Mouse (Mus musculus) cerebellum, postnatal 10 days (tissue): Measurements from ENCODE around the gene Myo1f.
"Not testable (repeated sequence)": the region's sequence is repeated elsewhere in the genome, so short reads cannot be mapped to it uniquely, and the experiment has no call there.

Experiments
- DNase-seq, 2 experiments: peaks; one replicate each; pipeline ENCODE4 v3.0.0; 2021; ENCODE audit warnings: mixed read lengths in 2 of 2

The Myo1f gene

GRCm38 (mm10) chr17:33586011-33586410 is 30.5 kb downstream of the Myo1f start:
- DNase-seq = no peak

GRCm38 (mm10) chr17:33597271-33597670 is 41.8 kb downstream of the Myo1f start:
- DNase-seq = no peak

GRCm38 (mm10) chr17:33598506-33598905 is 43.0 kb downstream of the Myo1f start:
- no peak for DNase-seq

- peak in 1 of 2 experiments; percentile 6 for DNase-seq
Observed at GRCm38 (mm10) chr17:33599836-33600475, 44.4 kb downstream of the Myo1f start.

- DNase-seq = no peak
Observed at GRCm38 (mm10) chr17:33600831-33601230, 45.3 kb downstream of the Myo1f start.

GRCm38 (mm10) chr17:33601947-33602346 is 46.4 kb downstream of the Myo1f start:
- no peak for DNase-seq

- DNase-seq = no peak
Observed at GRCm38 (mm10) chr17:33607273-33607672, 51.8 kb downstream of the Myo1f start.

GRCm38 (mm10) chr17:33610548-33610947 is 55.0 kb downstream of the Myo1f start:
- no peak for DNase-seq

- not testable (repeated sequence) for DNase-seq
Observed at GRCm38 (mm10) chr17:33613726-33614125, 58.2 kb downstream of the Myo1f start.

- no peak for DNase-seq
Observed at GRCm38 (mm10) chr17:33627281-33627680, 71.8 kb downstream of the Myo1f start.

GRCm38 (mm10) chr17:33628621-33629486 is 73.3 kb downstream of the Myo1f start, which contains the start of gene Zfp414:
Gene Zfp414 (plus strand): TSS chr17:33629090.
- peak; percentile 95 for DNase-seq

GRCm38 (mm10) chr17:33629487-33630125 is 74.1 kb downstream of the Myo1f start:
- DNase-seq = peak; percentile 25 to 36

- peak in 1 of 2 experiments; percentile 30 for DNase-seq
Observed at GRCm38 (mm10) chr17:33630171-33630895, 74.8 kb downstream of the Myo1f start.

- DNase-seq = peak; percentile 35 to 51
Observed at GRCm38 (mm10) chr17:33631236-33631635, 75.7 kb downstream of the Myo1f start.

- DNase-seq = peak; percentile 97 to 98
Observed at GRCm38 (mm10) chr17:33631796-33632195, 76.3 kb downstream of the Myo1f start.

GRCm38 (mm10) chr17:33637038-33637437 is 81.5 kb downstream of the Myo1f start:
- no peak for DNase-seq

- no peak for DNase-seq
Observed at GRCm38 (mm10) chr17:33637516-33638276, 82.2 kb downstream of the Myo1f start, which contains the start of gene Pram1. Gene Pram1 (plus strand): TSS chr17:33638056.

GRCm38 (mm10) chr17:33639743-33640142 is 84.2 kb downstream of the Myo1f start:
- no peak for DNase-seq

GRCm38 (mm10) chr17:33644068-33644467 is 88.6 kb downstream of the Myo1f start:
- DNase-seq = no peak

- peak in 1 of 2 experiments; percentile 33 for DNase-seq
Observed at GRCm38 (mm10) chr17:33645073-33645472, 89.6 kb downstream of the Myo1f start.

GRCm38 (mm10) chr17:33649781-33650475 is 94.4 kb downstream of the Myo1f start:
- no peak for DNase-seq
